Mouse (Mus musculus): ENCODE measurements at regions not wholly inside any gene's neighbourhood (a gene's known extent, or its start where the extent isn't known, plus 50 kb on each side); places are given as distances from the start of the nearest gene placed in this dataset.

- Histone ChIP-seq H3K9ac (ENCODE audit: low read depth, poor library complexity, severe bottlenecking) (no peak overlapping the region), H3K4me1 (ENCODE audit: control insufficient read depth, insufficient read depth, low read length) (peaks cover 2% of the 10 kb centered on the region), H3K27ac (ENCODE audit: insufficient read depth, low read length) (no peak overlapping the region), H3K36me3 (ENCODE audit: control insufficient read depth, insufficient read depth, low read length, poor library complexity, severe bottlenecking) (no peaks in the 10 kb centered on the region), H3K4me3 (ENCODE audit: low read depth, low read length) (no peak overlapping the region), H3K27me3 (ENCODE audit: control insufficient read depth, insufficient read depth, low read length, poor library complexity, severe bottlenecking) (no peaks in the 10 kb centered on the region), H3K9me3 (replicated peaks; ENCODE audit: control insufficient read depth, insufficient read depth, low read length, poor library complexity, severe bottlenecking) (no peaks in the 10 kb centered on the region)
- no peak for TF ChIP-seq POLR2A (IDR thresholded peaks at IDR 0.05; ENCODE audit: insufficient read depth, low read length)
- no peak for TF ChIP-seq EP300 (IDR thresholded peaks at IDR 0.05; ENCODE audit: insufficient read depth, low read depth, low read length)
- no peak for TF ChIP-seq CTCF (IDR thresholded peaks at IDR 0.05; ENCODE audit: low read depth, low read length)
These were observed 308.0 kb upstream of the Zmiz1 start for GRCm38 (mm10) chr14:25150968-25151367.

DNA sequence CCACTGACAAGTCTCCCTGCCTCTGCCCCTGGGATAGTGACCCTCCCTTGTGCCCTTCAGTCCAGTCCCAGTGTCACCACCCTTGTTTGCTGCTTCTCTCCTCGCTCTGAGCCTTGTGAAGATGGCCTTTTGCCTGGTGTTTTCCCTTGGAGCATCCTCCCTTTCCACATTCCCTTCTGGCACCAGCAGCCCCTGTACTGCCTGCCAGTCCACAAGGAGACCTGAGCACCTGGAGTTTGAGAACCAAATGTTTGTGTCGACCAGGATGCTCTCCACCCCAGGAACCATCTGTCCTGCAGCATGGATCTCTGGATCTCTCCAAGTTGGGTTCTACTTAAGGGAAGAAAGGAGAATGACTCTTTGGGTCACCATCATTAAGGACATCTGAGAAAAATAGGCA, 307.5 kb upstream of the Zmiz1 start:
- Histone ChIP-seq H3K4me1 (ENCODE audit: control insufficient read depth, insufficient read depth, low read length) (no peaks in the 10 kb centered on the region), H3K4me3 (ENCODE audit: low read depth, low read length) (no peak overlapping the region), H3K9me3 (replicated peaks; ENCODE audit: control insufficient read depth, insufficient read depth, low read length, poor library complexity, severe bottlenecking) (no peaks in the 10 kb centered on the region), H3K27me3 (ENCODE audit: control insufficient read depth, insufficient read depth, low read length, poor library complexity, severe bottlenecking) (no peaks in the 10 kb centered on the region), H3K36me3 (ENCODE audit: control insufficient read depth, insufficient read depth, low read length, poor library complexity, severe bottlenecking) (no peaks in the 10 kb centered on the region), H3K9ac (ENCODE audit: low read depth, poor library complexity, severe bottlenecking) (no peak overlapping the region), H3K27ac (ENCODE audit: insufficient read depth, low read length) (no peak overlapping the region)
- TF ChIP-seq POLR2A (IDR thresholded peaks at IDR 0.05; ENCODE audit: insufficient read depth, low read length) (no peak), CTCF (IDR thresholded peaks at IDR 0.05; ENCODE audit: low read depth, low read length) (no peak), EP300 (IDR thresholded peaks at IDR 0.05; ENCODE audit: insufficient read depth, low read depth, low read length) (no peak)

DNA sequence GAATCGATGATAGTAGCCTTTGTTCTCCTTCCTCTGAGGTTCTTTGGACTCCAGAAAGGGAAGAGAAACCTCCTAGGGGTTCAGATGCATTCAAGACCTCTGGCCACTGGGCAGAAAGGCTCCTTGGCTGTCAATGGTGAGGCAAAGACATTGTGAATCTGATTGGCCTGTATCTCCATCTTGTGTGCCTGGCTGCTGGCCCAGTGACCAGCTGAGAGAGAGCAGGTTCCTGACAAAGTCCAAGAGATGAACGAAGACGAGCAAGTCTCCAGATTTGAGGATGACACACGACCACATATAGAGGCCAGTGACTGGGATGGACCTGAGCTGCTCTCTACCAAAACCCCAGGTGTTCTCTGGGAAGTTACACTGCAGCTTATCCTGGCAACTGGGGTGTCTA, 305.4 kb upstream of the Zmiz1 start:
- TF ChIP-seq POLR2A (IDR thresholded peaks at IDR 0.05; ENCODE audit: insufficient read depth, low read length) (no peak), EP300 (IDR thresholded peaks at IDR 0.05; ENCODE audit: insufficient read depth, low read depth, low read length) (no peak), CTCF (IDR thresholded peaks at IDR 0.05; ENCODE audit: low read depth, low read length) (no peak)
- Histone ChIP-seq H3K36me3 (ENCODE audit: control insufficient read depth, insufficient read depth, low read length, poor library complexity, severe bottlenecking) (no peaks in the 10 kb centered on the region), H3K4me1 (ENCODE audit: control insufficient read depth, insufficient read depth, low read length) (no peaks in the 10 kb centered on the region), H3K9ac (ENCODE audit: low read depth, poor library complexity, severe bottlenecking) (no peak overlapping the region), H3K4me3 (ENCODE audit: low read depth, low read length) (no peak overlapping the region), H3K9me3 (replicated peaks; ENCODE audit: control insufficient read depth, insufficient read depth, low read length, poor library complexity, severe bottlenecking) (0 out of 2 replicates have a peak, but pooled peaks cover 2% of the 10 kb centered on the region), H3K27me3 (ENCODE audit: control insufficient read depth, insufficient read depth, low read length, poor library complexity, severe bottlenecking) (no peaks in the 10 kb centered on the region), H3K27ac (ENCODE audit: insufficient read depth, low read length) (no peak overlapping the region)

DNA sequence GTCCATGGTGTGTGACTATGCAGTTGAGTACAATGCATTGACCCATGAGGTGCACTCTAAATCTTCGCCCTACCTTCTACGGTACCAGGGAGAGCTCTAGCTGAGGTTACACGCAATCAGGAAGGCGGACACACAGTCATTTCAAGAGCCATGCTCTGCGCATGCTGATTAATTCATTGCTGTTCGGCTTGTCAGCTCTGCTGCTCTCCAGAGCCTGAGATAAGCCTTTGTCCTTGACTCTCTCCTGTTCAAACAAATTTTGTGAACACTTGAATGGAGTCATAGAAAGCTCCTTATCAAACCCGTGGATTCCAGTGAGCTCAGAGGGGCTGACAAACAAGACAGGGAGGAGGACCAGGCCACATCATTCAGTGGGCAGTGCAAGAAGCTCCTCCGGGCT, 304.8 kb upstream of the Zmiz1 start:
- no peaks in the 10 kb centered on the region for H3K4me1 ChIP-seq (ENCODE audit: control insufficient read depth, insufficient read depth, low read length)
- H3K9me3 ChIP-seq (replicated peaks; ENCODE audit: control insufficient read depth, insufficient read depth, low read length, poor library complexity, severe bottlenecking), result 0 out of 2 replicates have a peak, but pooled peaks cover 2% of the 10 kb centered on the region
- no peaks in the 10 kb centered on the region for H3K36me3 ChIP-seq (ENCODE audit: control insufficient read depth, insufficient read depth, low read length, poor library complexity, severe bottlenecking)
- TF ChIP-seq POLR2A (IDR thresholded peaks at IDR 0.05; ENCODE audit: insufficient read depth, low read length) (no peak), CTCF (IDR thresholded peaks at IDR 0.05; ENCODE audit: low read depth, low read length) (no peak), EP300 (IDR thresholded peaks at IDR 0.05; ENCODE audit: insufficient read depth, low read depth, low read length) (no peak)
- no peak overlapping the region for H3K9ac ChIP-seq (ENCODE audit: low read depth, poor library complexity, severe bottlenecking)
- H3K27me3 ChIP-seq (ENCODE audit: control insufficient read depth, insufficient read depth, low read length, poor library complexity, severe bottlenecking), result no peaks in the 10 kb centered on the region
- H3K4me3 ChIP-seq (ENCODE audit: low read depth, low read length), result no peak overlapping the region
- no peak overlapping the region for H3K27ac ChIP-seq (ENCODE audit: insufficient read depth, low read length)

DNA sequence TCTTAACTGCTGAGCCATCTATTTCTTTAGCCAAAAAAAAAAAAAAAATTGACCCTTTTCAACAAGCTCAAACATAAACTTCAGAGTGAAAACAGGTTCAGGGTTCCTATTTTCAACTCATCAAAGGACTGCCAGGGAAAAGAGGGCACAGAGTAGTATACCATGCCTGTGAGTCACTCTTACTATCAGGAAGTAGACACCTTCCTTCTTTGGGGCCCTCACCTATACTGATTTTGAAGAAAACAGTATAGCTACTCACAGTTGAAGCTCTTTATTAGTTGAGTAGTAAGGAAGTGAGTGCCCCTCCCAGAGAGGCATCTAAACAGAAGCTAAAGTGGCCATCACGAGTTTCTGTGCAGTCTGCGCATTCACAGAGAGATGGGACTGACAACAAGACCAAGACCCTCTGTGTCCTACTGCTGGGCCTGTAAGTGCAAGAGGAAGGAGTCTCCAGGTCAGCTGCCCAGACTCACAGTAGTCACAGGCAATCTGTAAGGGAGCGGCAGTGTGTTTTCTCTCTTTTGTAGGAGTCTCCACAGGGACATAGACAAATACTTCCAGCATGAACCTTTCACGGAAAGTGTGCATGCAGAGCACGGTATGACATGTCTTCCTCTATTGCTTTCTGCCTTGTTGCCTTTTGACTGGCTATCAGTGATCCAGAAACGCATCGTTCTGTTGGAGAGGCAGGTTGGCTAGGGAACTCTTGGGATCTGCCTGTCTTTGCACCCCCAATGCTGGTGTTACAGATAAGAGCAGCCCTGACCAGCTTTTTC, 303.8 kb upstream of the Zmiz1 start:
- H3K9me3 ChIP-seq (replicated peaks; ENCODE audit: control insufficient read depth, insufficient read depth, low read length, poor library complexity, severe bottlenecking), result 0 out of 2 replicates have a peak, but pooled peaks cover 2% of the 10 kb centered on the region
- H3K27ac ChIP-seq (ENCODE audit: insufficient read depth, low read length), result no peak overlapping the region
- TF ChIP-seq EP300 (IDR thresholded peaks at IDR 0.05; ENCODE audit: insufficient read depth, low read depth, low read length), result no peak
- TF ChIP-seq POLR2A (IDR thresholded peaks at IDR 0.05; ENCODE audit: insufficient read depth, low read length), result no peak
- TF ChIP-seq CTCF (IDR thresholded peaks at IDR 0.05; ENCODE audit: low read depth, low read length), result no peak
- no peaks in the 10 kb centered on the region for H3K27me3 ChIP-seq (ENCODE audit: control insufficient read depth, insufficient read depth, low read length, poor library complexity, severe bottlenecking)
- no peaks in the 10 kb centered on the region for H3K4me1 ChIP-seq (ENCODE audit: control insufficient read depth, insufficient read depth, low read length)
- no peak overlapping the region for H3K4me3 ChIP-seq (ENCODE audit: low read depth, low read length)
- H3K9ac ChIP-seq (ENCODE audit: low read depth, poor library complexity, severe bottlenecking), result no peak overlapping the region
- no peaks in the 10 kb centered on the region for H3K36me3 ChIP-seq (ENCODE audit: control insufficient read depth, insufficient read depth, low read length, poor library complexity, severe bottlenecking)

- H3K9ac ChIP-seq (ENCODE audit: low read depth, poor library complexity, severe bottlenecking), result no peak overlapping the region
- no peak overlapping the region for H3K27ac ChIP-seq (ENCODE audit: insufficient read depth, low read length)
- no peaks in the 10 kb centered on the region for H3K36me3 ChIP-seq (ENCODE audit: control insufficient read depth, insufficient read depth, low read length, poor library complexity, severe bottlenecking)
- TF ChIP-seq CTCF (IDR thresholded peaks at IDR 0.05; ENCODE audit: low read depth, low read length) (no peak), POLR2A (IDR thresholded peaks at IDR 0.05; ENCODE audit: insufficient read depth, low read length) (no peak), EP300 (IDR thresholded peaks at IDR 0.05; ENCODE audit: insufficient read depth, low read depth, low read length) (no peak)
- no peaks in the 10 kb centered on the region for H3K27me3 ChIP-seq (ENCODE audit: control insufficient read depth, insufficient read depth, low read length, poor library complexity, severe bottlenecking)
- no peaks in the 10 kb centered on the region for H3K4me1 ChIP-seq (ENCODE audit: control insufficient read depth, insufficient read depth, low read length)
- H3K4me3 ChIP-seq (ENCODE audit: low read depth, low read length), result no peak overlapping the region
- H3K9me3 ChIP-seq (replicated peaks; ENCODE audit: control insufficient read depth, insufficient read depth, low read length, poor library complexity, severe bottlenecking), result 0 out of 2 replicates have a peak, but pooled peaks cover 2% of the 10 kb centered on the region
These were observed 302.8 kb upstream of the Zmiz1 start for GRCm38 (mm10) chr14:25156171-25156570.
